Mouse (Mus musculus) c-Kit-positive CD71-positive TER-119-positive erythroid progenitor cells, embryonic 14.5 days (primary cell): ENCODE measurements around the gene Cdk15.

ENCODE experiments used
- DNase-seq: peaks from one replicate; pipeline ENCODE4 v3.0.0-alpha.2; 2013; ENCODE audit warnings: low spot score

Gene Cdk15

GRCm38 (mm10) chr1:59285880-59286279, 29.2 kb downstream of the Cdk15 start:
- no peak for DNase-seq

GRCm38 (mm10) chr1:59286316-59286850, 29.7 kb downstream of the Cdk15 start:
- DNase-seq: peak; percentile 3

GRCm38 (mm10) chr1:59287733-59288132, 31.0 kb downstream of the Cdk15 start:
- DNase-seq: no peak

GRCm38 (mm10) chr1:59291652-59292051, 34.9 kb downstream of the Cdk15 start:
- DNase-seq: no peak

- DNase-seq: no peak
These were observed 39.1 kb downstream of the Cdk15 start for GRCm38 (mm10) chr1:59295769-59296168.

- no peak for DNase-seq
These were observed 40.5 kb downstream of the Cdk15 start for GRCm38 (mm10) chr1:59297167-59297566.

- DNase-seq: no peak
These were observed 41.9 kb downstream of the Cdk15 start for GRCm38 (mm10) chr1:59298491-59299090.

- DNase-seq: no peak
These were observed 50.6 kb downstream of the Cdk15 start for GRCm38 (mm10) chr1:59307310-59307709.

- no peak for DNase-seq
These were observed 54.7 kb downstream of the Cdk15 start for GRCm38 (mm10) chr1:59311292-59311885.

GRCm38 (mm10) chr1:59312187-59313153, 55.8 kb downstream of the Cdk15 start:
- no peak for DNase-seq

GRCm38 (mm10) chr1:59313154-59313940, 56.6 kb downstream of the Cdk15 start:
- no peak for DNase-seq

GRCm38 (mm10) chr1:59315057-59315807, 58.5 kb downstream of the Cdk15 start:
- no peak for DNase-seq

GRCm38 (mm10) chr1:59316031-59316385, 59.3 kb downstream of the Cdk15 start:
- peak; percentile 3 for DNase-seq

GRCm38 (mm10) chr1:59316386-59317051, 59.8 kb downstream of the Cdk15 start:
- peak; percentile 37 for DNase-seq

- no peak for DNase-seq
These were observed 60.7 kb downstream of the Cdk15 start for GRCm38 (mm10) chr1:59317397-59317796.

- DNase-seq: no peak
These were observed 62.2 kb downstream of the Cdk15 start for GRCm38 (mm10) chr1:59318878-59319277.

- DNase-seq: no peak
These were observed 64.6 kb downstream of the Cdk15 start for GRCm38 (mm10) chr1:59321076-59321879.

- no peak for DNase-seq
These were observed 65.5 kb downstream of the Cdk15 start for GRCm38 (mm10) chr1:59321880-59322836.
